Mouse (Mus musculus): ENCODE data around the gene Nacc2.

DNA sequence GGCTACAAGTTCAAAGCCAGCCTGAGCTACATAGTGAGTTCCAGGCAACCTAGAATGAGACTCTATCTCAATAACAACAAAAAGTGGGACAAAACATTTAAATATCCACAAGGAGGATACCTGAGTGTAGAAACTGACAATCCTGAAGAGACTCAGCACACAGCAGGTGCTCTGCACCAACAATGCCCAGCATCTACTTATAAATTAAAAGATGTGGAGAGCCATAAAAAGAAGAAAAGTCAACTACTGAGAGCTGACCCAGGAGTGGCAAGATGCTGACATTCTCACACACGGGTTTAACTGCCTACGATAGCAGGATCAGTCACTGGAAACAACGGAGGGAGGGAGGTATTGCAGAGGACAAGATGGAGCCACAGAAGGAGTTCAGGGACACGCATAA is 43.6 kb downstream of the Nacc2 start:
- TF ChIP-seq POLR2A (IDR thresholded peaks at IDR 0.05; ENCODE audit: low read depth, low read length) (no peak), CTCF (IDR thresholded peaks at IDR 0.05; ENCODE audit: extremely low read depth, insufficient read depth, insufficient read length, insufficient replicate concordance) (no peak)

Data from spleen, adult 2 months (tissue).